Mouse (Mus musculus) thymus, adult 2 months (tissue): ENCODE data around the gene Adamts3.

ENCODE experiments used
- CTCF ChIP-seq: fragments of 200-500 bp; IDR thresholded peaks from 2 replicates; pipeline ENCODE4 v1.5.1; 2012; ENCODE audit warnings: mild to moderate bottlenecking, control low read depth, low read length, moderate library complexity, borderline replicate concordance; ENCODE audit not compliant: control insufficient read depth, poor library complexity, insufficient read depth; ENCODE audit errors: extremely low read depth
- POLR2A ChIP-seq: fragments of 200-500 bp; IDR thresholded peaks from 2 replicates; pipeline ENCODE4 v1.6.1; 2012; ENCODE audit warnings: mild to moderate bottlenecking, low read length, control low read depth, moderate library complexity; ENCODE audit not compliant: control insufficient read depth, poor library complexity, insufficient read depth; ENCODE audit errors: extremely low read depth

DNA sequence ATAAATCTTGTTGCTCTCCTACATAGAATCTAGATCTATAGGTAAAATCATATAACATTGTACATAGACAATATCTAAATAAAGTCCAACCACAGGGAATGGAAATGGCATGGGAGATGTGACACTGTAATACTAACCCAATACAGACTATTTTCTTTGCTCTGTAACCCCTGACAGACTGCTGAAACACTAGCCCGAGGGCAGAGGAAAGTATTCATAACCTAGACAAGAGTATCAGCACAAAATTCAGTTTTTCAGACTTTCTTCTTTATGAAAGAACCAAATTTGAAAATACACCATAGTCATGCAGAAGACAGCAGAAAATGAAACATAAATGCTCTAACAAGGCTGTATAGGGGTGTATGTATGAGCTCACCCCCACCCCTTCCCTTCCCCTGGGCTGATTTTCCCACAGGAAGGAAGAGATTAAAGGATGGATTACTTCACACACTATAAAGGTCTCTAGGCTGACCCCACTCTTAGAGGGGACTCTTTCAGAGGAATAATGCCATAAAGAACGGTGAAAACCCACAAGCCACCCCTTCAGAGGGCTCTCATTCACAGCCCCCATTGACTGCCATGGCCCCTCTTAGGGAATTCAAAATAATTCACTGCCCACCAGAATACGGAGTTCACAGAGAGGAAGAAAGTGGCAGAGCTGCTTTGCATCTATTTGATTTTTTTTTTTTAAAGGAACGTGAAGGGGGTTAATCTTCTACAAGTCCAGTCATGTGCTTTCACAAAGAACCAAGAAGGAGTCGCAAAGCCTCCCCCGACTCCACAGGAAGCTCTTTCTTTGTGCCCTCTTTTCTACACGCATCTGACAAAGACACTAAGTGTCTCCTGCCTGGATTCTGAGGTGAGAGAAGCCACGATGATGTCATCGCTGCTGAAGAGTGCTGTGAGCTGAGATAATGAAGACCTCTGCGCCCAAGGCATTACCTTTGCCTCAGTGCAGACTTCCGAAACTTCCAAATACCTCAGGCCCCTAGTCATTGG is 119.6 kb downstream of the Adamts3 start:
- TF ChIP-seq POLR2A (no peak), CTCF (no peak)
